Mouse (Mus musculus) kidney, embryonic 14.5 days (tissue): ENCODE results near the gene Aldoart2. TPM values are rescaled to one million over a fixed set of nuclear protein-coding genes. Genes with fewer than 3 reads are reported as not detected.

Experiments
- ATAC-seq: fragments of 200-750 bp; cut with Nextera tagmentation; 2 replicates; pipeline ENCODE4 v1.8.0; 2017; ENCODE audit warnings: moderate number of reproducible peaks, mild to moderate bottlenecking, moderate TSS enrichment, moderate library complexity; ENCODE audit not compliant: low FRiP score, low TSS enrichment
- H3K27ac ChIP-seq: fragments of 300-500 bp; sonication (generic); 2 replicates; pipeline ENCODE4 v1.5.1; 2014; ENCODE audit warnings: low read depth, mild to moderate bottlenecking, low read length, moderate library complexity, mixed read lengths
- H3K27me3 ChIP-seq: fragments of 300-500 bp; sonication (generic); 2 replicates; pipeline ENCODE4 v1.6.1; 2014; ENCODE audit warnings: mild to moderate bottlenecking, low read length; ENCODE audit not compliant: control insufficient read depth, insufficient read depth
- H3K36me3 ChIP-seq: fragments of 300-500 bp; sonication (generic); 2 replicates; pipeline ENCODE4 v1.6.1; 2014; ENCODE audit warnings: low read length, mixed read lengths; ENCODE audit not compliant: control insufficient read depth, insufficient read depth
- H3K4me1 ChIP-seq: fragments of 300-500 bp; sonication (generic); 2 replicates; pipeline ENCODE4 v1.6.1; 2014; ENCODE audit warnings: low read length, mixed read lengths; ENCODE audit not compliant: control insufficient read depth, insufficient read depth
- H3K4me2 ChIP-seq: fragments of 300-500 bp; sonication (generic); replicated peaks from 2 replicates; pipeline ENCODE4 v1.6.1; 2014; ENCODE audit warnings: low read depth, mild to moderate bottlenecking, low read length
- H3K4me3 ChIP-seq: fragments of 300-500 bp; sonication (generic); 2 replicates; pipeline ENCODE4 v1.5.1; 2014; ENCODE audit warnings: mild to moderate bottlenecking, low read length
- H3K9ac ChIP-seq: fragments of 300-500 bp; sonication (generic); 2 replicates; pipeline ENCODE4 v1.6.1; 2014; ENCODE audit warnings: low read depth, mild to moderate bottlenecking, low read length, moderate library complexity
- H3K9me3 ChIP-seq: fragments of 300-500 bp; sonication (generic); 2 replicates; pipeline ENCODE4 v1.6.1; 2016; ENCODE audit warnings: low read length; ENCODE audit not compliant: control insufficient read depth
- WGBS: fragments of 180-500 bp; shearing (Covaris S2); extraction: QIAGEN DNeasy Blood & Tissue Kit; methylation state at CpG from one replicate; pipeline ENCODE4 v1.1.7; 2014; 5-methylcytosine and 5-hydroxymethylcytosine counted together
- polyA plus RNA-seq: library from polyadenylated mRNA; unstranded; fragments of >200 nt; fragmentation: Nextera tagmentation; extraction: Ambion mirVana; gene quantifications from 2 replicates; pipeline ENCODE4 v1.2.1, GENCODE M21; 2014

Gene Aldoart2
- polyA plus RNA-seq, 1 experiment from 2014 or later = not detected

- Histone ChIP-seq H3K4me2 (no peak overlapping the region), H3K9ac (no peak overlapping the region)
These were observed 7.2 kb upstream of the Aldoart2 start for GRCm38 (mm10) chr12:55557866-55558265.

DNA sequence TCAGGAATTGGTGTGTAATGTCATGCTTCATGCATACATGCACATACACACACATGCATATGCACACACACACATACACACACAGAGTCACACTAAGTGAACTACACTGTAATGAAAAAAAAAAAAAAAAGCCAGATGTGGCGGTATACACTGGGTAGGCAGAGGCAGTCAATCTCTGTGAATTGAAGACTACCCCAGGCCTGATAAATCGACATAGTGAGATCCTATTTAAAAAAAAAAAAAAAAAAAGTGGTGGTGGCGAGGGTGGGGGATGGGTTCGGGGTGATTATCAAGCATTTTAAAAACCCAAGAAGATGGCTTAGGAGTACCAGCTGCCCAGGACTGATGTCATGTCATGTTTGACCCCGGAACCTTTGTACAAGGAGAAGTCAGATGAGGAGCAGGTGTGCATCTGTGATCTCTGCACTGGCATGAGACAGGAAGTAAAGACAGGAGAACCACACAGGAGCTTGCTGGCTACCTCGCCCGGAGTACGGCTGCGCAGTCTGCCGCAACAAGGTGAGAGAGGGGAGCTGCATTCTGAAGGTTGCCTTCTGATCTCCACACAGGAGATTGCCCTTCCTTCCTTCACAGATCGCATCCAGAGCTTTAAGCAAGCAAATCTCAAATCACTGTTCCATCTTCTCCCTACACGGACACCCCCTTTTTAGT, 5.7 kb upstream of the Aldoart2 start:
- Histone ChIP-seq H3K9ac (no peak overlapping the region), H3K27ac (no peak overlapping the region), H3K4me3 (no peak overlapping the region), H3K27me3 (no peaks in the 10 kb centered on the region), H3K4me2 (no peak overlapping the region), H3K9me3 (no peaks in the 10 kb centered on the region), H3K36me3 (no peaks in the 10 kb centered on the region), H3K4me1 (no peaks in the 10 kb centered on the region)
- ATAC-seq = no peak
- 90% methylated on average over 12 of the region's 12 CpGs for WGBS

More at GRCm38 (mm10) chr12:55557866-55558265, 7.2 kb upstream of the Aldoart2 start:
- no peak overlapping the region for H3K27ac ChIP-seq
- H3K4me1 ChIP-seq = no peaks in the 10 kb centered on the region
- no peak overlapping the region for H3K4me3 ChIP-seq
- H3K36me3 ChIP-seq = no peaks in the 10 kb centered on the region
- no peaks in the 10 kb centered on the region for H3K27me3 ChIP-seq
- 80% methylated on average over 6 of the region's 6 CpGs for WGBS
- no peak for ATAC-seq
- H3K9me3 ChIP-seq = no peaks in the 10 kb centered on the region

DNA sequence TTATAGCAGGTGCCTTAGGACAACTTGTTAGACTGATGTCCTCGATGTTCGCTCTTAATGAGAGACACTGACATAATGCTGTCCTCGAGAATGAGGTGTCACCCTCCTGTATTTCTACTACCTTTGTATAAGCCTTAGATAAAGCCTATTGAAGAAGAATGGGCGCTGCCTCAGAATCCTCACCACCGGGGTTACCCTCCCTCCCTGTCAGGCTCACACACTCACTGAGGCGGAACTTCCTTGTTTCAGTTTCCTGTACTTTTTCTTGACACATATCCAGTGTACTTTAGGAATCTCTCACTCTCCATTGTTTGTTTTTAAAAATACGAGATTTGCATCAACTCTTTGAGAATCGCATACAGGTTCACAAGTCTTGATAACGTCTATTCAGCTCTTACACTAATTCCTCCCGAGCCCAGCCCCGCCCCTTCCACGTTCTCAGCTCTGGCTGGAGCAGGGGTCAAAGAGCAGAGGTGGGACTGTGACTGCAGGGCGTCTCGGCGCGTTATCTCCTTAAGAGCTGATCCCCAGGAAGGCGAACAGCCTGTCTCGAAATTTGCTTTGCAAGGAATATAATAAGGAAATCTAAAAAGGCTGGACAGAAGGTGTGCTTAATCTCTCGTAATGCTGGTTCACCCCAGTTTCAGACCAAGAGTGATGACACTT, 4.9 kb upstream of the Aldoart2 start:
- H3K9ac ChIP-seq = no peak overlapping the region
- no peak for ATAC-seq
- H3K4me1 ChIP-seq = no peaks in the 10 kb centered on the region
- 16% methylated on average over 19 of the region's 19 CpGs for WGBS
- no peak overlapping the region for H3K27ac ChIP-seq
- H3K9me3 ChIP-seq = no peaks in the 10 kb centered on the region
- H3K27me3 ChIP-seq = no peaks in the 10 kb centered on the region
- peak overlapping the region; percentile 30 for H3K4me3 ChIP-seq
- no peaks in the 10 kb centered on the region for H3K36me3 ChIP-seq
- peak overlapping the region; percentile 50 for H3K4me2 ChIP-seq

- Histone ChIP-seq H3K4me1 (no peaks in the 10 kb centered on the region), H3K27me3 (no peaks in the 10 kb centered on the region), H3K9ac (no peak overlapping the region), H3K4me3 (no peak overlapping the region), H3K4me2 (no peak overlapping the region), H3K9me3 (no peaks in the 10 kb centered on the region), H3K27ac (no peak overlapping the region), H3K36me3 (no peaks in the 10 kb centered on the region)
- 95% methylated on average over 3 of the region's 3 CpGs for WGBS
- no peak for ATAC-seq
These were observed 1.3 kb upstream of the Aldoart2 start for GRCm38 (mm10) chr12:55563742-55564141.

- ATAC-seq = no peak
- H3K4me1 ChIP-seq = no peaks in the 10 kb centered on the region
- H3K4me3 ChIP-seq = no peak overlapping the region
- H3K9me3 ChIP-seq = no peaks in the 10 kb centered on the region
- H3K27me3 ChIP-seq = no peaks in the 10 kb centered on the region
- WGBS = 88% methylated on average over 9 of the region's 9 CpGs
- no peaks in the 10 kb centered on the region for H3K36me3 ChIP-seq
- H3K27ac ChIP-seq = no peak overlapping the region
- no peak overlapping the region for H3K9ac ChIP-seq
- no peak overlapping the region for H3K4me2 ChIP-seq
These were observed 664 bp upstream of the Aldoart2 start for GRCm38 (mm10) chr12:55564187-55564963.

GRCm38 (mm10) chr12:55565867-55566266, 828 bp downstream of the Aldoart2 start:
- WGBS = 76% methylated on average over 9 of the region's 9 CpGs
- Histone ChIP-seq H3K4me2 (no peak overlapping the region), H3K4me3 (no peak overlapping the region), H3K27ac (no peak overlapping the region), H3K27me3 (no peaks in the 10 kb centered on the region), H3K4me1 (no peaks in the 10 kb centered on the region), H3K9me3 (no peaks in the 10 kb centered on the region; the same call in 1 of the 2 replicates), H3K36me3 (no peaks in the 10 kb centered on the region), H3K9ac (no peak overlapping the region)
- ATAC-seq = no peak

- H3K27ac ChIP-seq = no peak overlapping the region
- H3K9me3 ChIP-seq = no peaks in the 10 kb centered on the region; the same call in 1 of the 2 replicates
- no peak for ATAC-seq
- H3K4me1 ChIP-seq = no peaks in the 10 kb centered on the region
- no peaks in the 10 kb centered on the region for H3K36me3 ChIP-seq
- WGBS = 86% methylated on average over 5 of the region's 5 CpGs
- H3K9ac ChIP-seq = no peak overlapping the region
- no peak overlapping the region for H3K4me3 ChIP-seq
- no peaks in the 10 kb centered on the region for H3K27me3 ChIP-seq
- H3K4me2 ChIP-seq = no peak overlapping the region
These were observed 1.8 kb downstream of the Aldoart2 start for GRCm38 (mm10) chr12:55566837-55567236.

DNA sequence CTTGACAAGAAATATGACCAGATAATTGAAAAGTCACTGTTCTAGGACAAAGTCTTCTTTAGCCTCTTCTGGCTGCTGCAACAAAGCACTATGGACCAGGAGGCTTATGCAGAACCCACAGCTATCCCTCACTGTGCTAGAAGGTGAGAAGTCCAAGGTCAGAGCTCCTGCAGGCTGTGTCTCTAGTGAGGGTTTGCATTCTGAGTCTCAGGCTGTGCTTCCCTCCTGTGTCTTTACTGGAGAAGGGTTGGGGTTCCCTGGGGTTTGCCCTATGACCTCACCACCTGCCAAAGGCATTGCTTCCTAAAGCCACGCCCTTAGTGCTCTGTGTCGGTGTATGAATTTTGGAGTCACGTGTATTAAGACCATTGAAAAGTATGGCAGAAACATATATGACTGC, 3.4 kb downstream of the Aldoart2 start:
- no peaks in the 10 kb centered on the region for H3K4me1 ChIP-seq
- H3K4me3 ChIP-seq = no peak overlapping the region
- no peak overlapping the region for H3K9ac ChIP-seq
- H3K27me3 ChIP-seq = no peaks in the 10 kb centered on the region
- no peaks in the 10 kb centered on the region for H3K36me3 ChIP-seq
- H3K4me2 ChIP-seq = no peak overlapping the region
- ATAC-seq = no peak
- no peaks in the 10 kb centered on the region; the same call in 1 of the 2 replicates for H3K9me3 ChIP-seq
- WGBS = 79% methylated on average over 3 of the region's 3 CpGs
- no peak overlapping the region for H3K27ac ChIP-seq

- no peaks in the 10 kb centered on the region for H3K27me3 ChIP-seq
- no peaks in the 10 kb centered on the region for H3K36me3 ChIP-seq
- no peak overlapping the region for H3K4me2 ChIP-seq
- no peak for ATAC-seq
- H3K27ac ChIP-seq = no peak overlapping the region
- H3K4me3 ChIP-seq = no peak overlapping the region
- no peak overlapping the region for H3K9ac ChIP-seq
- H3K9me3 ChIP-seq = no peaks in the 10 kb centered on the region; the same call in 1 of the 2 replicates
- WGBS = 38% methylated on average over 6 of the region's 6 CpGs
- H3K4me1 ChIP-seq = no peaks in the 10 kb centered on the region
These were observed 4.6 kb downstream of the Aldoart2 start for GRCm38 (mm10) chr12:55569676-55570075.
